Mouse (Mus musculus): Measurements from ENCODE around the gene Cdan1. TPM values are rescaled to one million over a fixed set of nuclear protein-coding genes. Genes with fewer than 3 reads are reported as not detected.

Gene Cdan1
- not detected in 2 replicates for polyA plus RNA-seq (2012; ENCODE audit: insufficient read depth, insufficient read length, low replicate concordance, missing spikeins)

GRCm38 (mm10) chr2:120849449-120850423 is at the start of gene Cdan1:
Cdan1 (minus strand) TSS chr2:120850128.
- no peak for TF ChIP-seq CTCF (IDR thresholded peaks at IDR 0.05; ENCODE audit: insufficient read depth, low read depth, low read length)
- peak; percentile 51; the same call in 1 of the 2 replicates for TF ChIP-seq POLR2A (IDR thresholded peaks at IDR 0.05; ENCODE audit: insufficient read depth, low read depth, low read length)
- H3K4me3 ChIP-seq (ENCODE audit: insufficient read depth, low read depth, low read length), result peak within 1 kb of the TSS; percentile 82
- H3K27ac ChIP-seq (ENCODE audit: insufficient read depth, low read depth, low read length), result peak within 1 kb of the TSS; percentile 55
- no peaks in the 10 kb centered on the region for H3K4me1 ChIP-seq (ENCODE audit: control insufficient read depth, insufficient read depth, low read length)
- under 1% methylated on average over 69 of the region's 71 CpGs for WGBS

- no peak overlapping the region for H3K4me3 ChIP-seq (ENCODE audit: insufficient read depth, low read depth, low read length)
- H3K4me1 ChIP-seq (ENCODE audit: control insufficient read depth, insufficient read depth, low read length), result no peaks in the 10 kb centered on the region
- TF ChIP-seq CTCF (IDR thresholded peaks at IDR 0.05; ENCODE audit: insufficient read depth, low read depth, low read length) (no peak), POLR2A (IDR thresholded peaks at IDR 0.05; ENCODE audit: insufficient read depth, low read depth, low read length) (no peak)
- H3K27ac ChIP-seq (ENCODE audit: insufficient read depth, low read depth, low read length), result no peak overlapping the region
- WGBS, result 96% methylated on average over 3 of the region's 3 CpGs
Measured at GRCm38 (mm10) chr2:120896361-120896760, 46.4 kb upstream of the Cdan1 start.

GRCm38 (mm10) chr2:120887601-120888000 is 37.7 kb upstream of the Cdan1 start:
- no peak for TF ChIP-seq POLR2A (IDR thresholded peaks at IDR 0.05; ENCODE audit: insufficient read depth, low read depth, low read length)
- TF ChIP-seq CTCF (IDR thresholded peaks at IDR 0.05; ENCODE audit: insufficient read depth, low read depth, low read length), result no peak
- Histone ChIP-seq H3K27ac (ENCODE audit: insufficient read depth, low read depth, low read length) (no peak overlapping the region), H3K4me3 (ENCODE audit: insufficient read depth, low read depth, low read length) (no peak overlapping the region), H3K4me1 (ENCODE audit: control insufficient read depth, insufficient read depth, low read length) (no peaks in the 10 kb centered on the region)
- 92% methylated on average over 5 of the region's 5 CpGs for WGBS

DNA sequence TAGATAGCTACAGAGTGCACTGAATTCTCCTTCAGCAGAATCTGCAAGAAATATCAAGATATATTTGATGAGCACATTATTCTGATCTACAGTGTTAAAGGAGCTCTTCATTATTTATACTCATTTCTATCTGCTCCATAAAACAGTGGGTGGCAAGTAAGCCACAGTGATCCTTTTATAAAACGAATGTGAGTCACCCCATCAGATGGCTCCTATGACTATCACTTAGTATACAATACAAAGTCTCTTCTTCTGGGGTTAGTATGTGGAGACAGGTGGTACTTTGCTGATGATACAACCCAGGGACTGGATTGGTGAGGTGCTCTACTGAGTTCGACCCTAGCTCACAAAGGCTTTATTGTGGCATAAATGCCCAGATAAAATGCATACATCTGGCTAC is 23.3 kb upstream of the Cdan1 start:
- TF ChIP-seq CTCF (IDR thresholded peaks at IDR 0.05; ENCODE audit: insufficient read depth, low read depth, low read length) (no peak), POLR2A (IDR thresholded peaks at IDR 0.05; ENCODE audit: insufficient read depth, low read depth, low read length) (no peak)
- 0 out of 2 replicates have a peak overlapping the region, but pooled peaks have one; percentile 57 for H3K27ac ChIP-seq (ENCODE audit: insufficient read depth, low read depth, low read length)
- peaks cover 8% of the 10 kb centered on the region for H3K4me1 ChIP-seq (ENCODE audit: control insufficient read depth, insufficient read depth, low read length)
- no peak overlapping the region for H3K4me3 ChIP-seq (ENCODE audit: insufficient read depth, low read depth, low read length)
- WGBS, result 46% methylated on average over 2 of the region's 2 CpGs

DNA sequence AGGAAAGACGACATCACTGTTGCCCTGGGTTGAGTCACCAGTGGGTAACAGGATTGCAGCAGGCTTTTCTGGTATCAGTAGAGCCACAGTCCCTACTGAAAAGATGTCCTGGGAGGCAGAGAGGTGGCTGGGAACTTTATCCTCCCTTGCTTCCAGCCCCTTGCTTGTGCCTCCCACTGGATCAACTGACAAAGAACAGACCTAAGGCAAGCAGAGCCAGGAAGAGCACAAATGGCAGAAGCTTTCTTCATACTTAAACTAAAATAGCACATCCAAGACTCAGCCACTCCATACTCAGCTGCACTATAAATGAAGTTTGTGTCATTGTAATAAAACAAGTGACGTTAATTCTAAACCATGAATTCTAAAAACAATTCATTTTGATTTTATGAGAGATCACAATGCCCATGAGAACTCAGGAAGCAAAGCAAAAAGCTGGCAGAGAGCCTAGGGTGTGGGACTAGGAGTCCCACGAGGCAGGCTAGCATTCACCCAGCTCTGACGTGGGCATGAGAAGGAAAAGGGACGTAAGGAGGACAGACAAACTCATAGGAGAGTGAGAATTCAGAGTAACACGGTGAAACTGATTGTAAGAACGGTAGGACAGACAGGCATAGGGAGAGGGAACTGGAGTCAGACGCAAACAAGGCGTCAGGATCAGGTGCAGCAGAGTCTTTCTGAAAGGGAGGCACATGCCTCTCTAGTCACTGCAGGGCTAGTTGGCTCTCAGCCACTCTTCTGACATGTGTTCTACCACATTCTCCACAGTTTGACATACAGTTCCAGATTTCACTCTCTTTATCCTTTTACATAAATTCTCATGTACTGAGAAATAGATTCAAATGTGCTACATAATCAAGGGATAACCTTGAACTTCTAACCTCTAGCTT is 21.8 kb upstream of the Cdan1 start:
- Histone ChIP-seq H3K4me1 (ENCODE audit: control insufficient read depth, insufficient read depth, low read length) (peaks cover 14% of the 10 kb centered on the region), H3K4me3 (ENCODE audit: insufficient read depth, low read depth, low read length) (no peak overlapping the region), H3K27ac (ENCODE audit: insufficient read depth, low read depth, low read length) (peak overlapping the region; percentile 49)
- 37% methylated on average over 9 of the region's 9 CpGs for WGBS
- TF ChIP-seq CTCF (IDR thresholded peaks at IDR 0.05; ENCODE audit: insufficient read depth, low read depth, low read length), result no peak
- TF ChIP-seq POLR2A (IDR thresholded peaks at IDR 0.05; ENCODE audit: insufficient read depth, low read depth, low read length), result no peak

GRCm38 (mm10) chr2:120867336-120867735 is 17.4 kb upstream of the Cdan1 start:
- peaks cover 14% of the 10 kb centered on the region for H3K4me1 ChIP-seq (ENCODE audit: control insufficient read depth, insufficient read depth, low read length)
- 47% methylated on average over 5 of the region's 5 CpGs for WGBS
- no peak for TF ChIP-seq CTCF (IDR thresholded peaks at IDR 0.05; ENCODE audit: insufficient read depth, low read depth, low read length)
- no peak for TF ChIP-seq POLR2A (IDR thresholded peaks at IDR 0.05; ENCODE audit: insufficient read depth, low read depth, low read length)
- no peak overlapping the region for H3K4me3 ChIP-seq (ENCODE audit: insufficient read depth, low read depth, low read length)
- 0 out of 2 replicates have a peak overlapping the region, but pooled peaks have one; percentile 51 for H3K27ac ChIP-seq (ENCODE audit: insufficient read depth, low read depth, low read length)

GRCm38 (mm10) chr2:120866561-120866960 is 16.6 kb upstream of the Cdan1 start:
- H3K4me3 ChIP-seq (ENCODE audit: insufficient read depth, low read depth, low read length), result no peak overlapping the region
- TF ChIP-seq POLR2A (IDR thresholded peaks at IDR 0.05; ENCODE audit: insufficient read depth, low read depth, low read length) (no peak), CTCF (IDR thresholded peaks at IDR 0.05; ENCODE audit: insufficient read depth, low read depth, low read length) (no peak)
- no peak overlapping the region for H3K27ac ChIP-seq (ENCODE audit: insufficient read depth, low read depth, low read length)
- peaks cover 10% of the 10 kb centered on the region; the same call in 1 of the 2 replicates for H3K4me1 ChIP-seq (ENCODE audit: control insufficient read depth, insufficient read depth, low read length)
- WGBS, result 5% methylated on average over 1 of the region's 1 CpGs

- WGBS, result 91% methylated on average over 1 of the region's 1 CpGs
- Histone ChIP-seq H3K4me1 (ENCODE audit: control insufficient read depth, insufficient read depth, low read length) (peaks cover 6% of the 10 kb centered on the region; the same call in 1 of the 2 replicates), H3K4me3 (ENCODE audit: insufficient read depth, low read depth, low read length) (no peak overlapping the region), H3K27ac (ENCODE audit: insufficient read depth, low read depth, low read length) (no peak overlapping the region)
- TF ChIP-seq CTCF (IDR thresholded peaks at IDR 0.05; ENCODE audit: insufficient read depth, low read depth, low read length) (no peak), POLR2A (IDR thresholded peaks at IDR 0.05; ENCODE audit: insufficient read depth, low read depth, low read length) (no peak)
Measured at GRCm38 (mm10) chr2:120863389-120863788, 13.5 kb upstream of the Cdan1 start.
